Mouse (Mus musculus) kidney, adult 2 months (tissue): ENCODE measurements around the gene Cox7a2l.

ENCODE experiments used
- CTCF ChIP-seq: fragments of 200-500 bp; conservative IDR thresholded peaks from 2 replicates; pipeline ENCODE4 v1.5.1; 2011; ENCODE audit warnings: low read depth, mild to moderate bottlenecking, control low read depth, low read length, moderate library complexity, mixed read lengths; ENCODE audit not compliant: insufficient read depth, insufficient read length
- POLR2A ChIP-seq: fragments of 200-500 bp; IDR thresholded peaks from one replicate; pipeline ENCODE4 v1.6.1; 2011; ENCODE audit warnings: low read depth, low read length, control low read depth

DNA sequence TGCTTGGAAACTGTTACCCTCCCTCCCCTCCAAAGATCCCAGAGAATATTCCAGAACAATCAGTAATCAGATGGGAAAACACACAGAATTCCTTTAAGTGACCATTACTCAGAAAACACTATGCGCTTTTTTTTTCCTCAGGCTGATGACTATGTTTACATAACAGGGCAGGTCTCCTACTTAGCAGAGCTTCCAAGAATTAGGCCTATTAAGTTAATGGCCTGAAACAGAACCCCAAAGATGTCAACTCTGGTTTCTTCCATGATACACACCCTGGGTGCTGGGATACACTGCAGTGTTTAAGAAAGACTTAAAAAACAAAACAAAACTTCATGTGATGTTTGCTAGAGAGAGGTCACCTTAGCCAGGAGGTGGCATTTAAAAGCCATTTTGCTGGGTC lies 21.6 kb upstream of the Cox7a2l start:
- TF ChIP-seq CTCF (no peak), POLR2A (no peak)
